Mouse (Mus musculus) liver, embryonic 16.5 days (tissue): ENCODE measurements around the gene Cyp17a1. TPM values are rescaled to one million over a fixed set of nuclear protein-coding genes. Genes with fewer than 3 reads are reported as not detected.

Experiments used
- ATAC-seq: fragments of 200-750 bp; cut with Nextera tagmentation; 2 replicates; pipeline ENCODE4 v1.8.0; 2017; ENCODE audit warnings: low read depth, mild to moderate bottlenecking, moderate number of reproducible peaks, moderate library complexity
- H3K27ac ChIP-seq: fragments of 300-500 bp; sonication (generic); 2 replicates; pipeline ENCODE4 v1.5.1; 2014; ENCODE audit warnings: mild to moderate bottlenecking, low read length
- H3K27me3 ChIP-seq: fragments of 300-500 bp; sonication (generic); 2 replicates; pipeline ENCODE4 v1.6.1; 2014; ENCODE audit warnings: low read depth, low read length, mixed read lengths; ENCODE audit not compliant: control insufficient read depth, insufficient read depth
- H3K36me3 ChIP-seq: fragments of 300-500 bp; sonication (generic); 2 replicates; pipeline ENCODE4 v1.6.1; 2014; ENCODE audit warnings: mild to moderate bottlenecking; ENCODE audit not compliant: control insufficient read depth, insufficient read depth
- H3K4me1 ChIP-seq: fragments of 300-500 bp; sonication (generic); 2 replicates; pipeline ENCODE4 v1.6.1; 2014; ENCODE audit warnings: low read depth, low read length, mixed read lengths; ENCODE audit not compliant: control insufficient read depth
- H3K4me2 ChIP-seq: fragments of 300-500 bp; sonication (generic); 2 replicates; pipeline ENCODE4 v1.6.1; 2014; ENCODE audit warnings: low read depth, low read length, mixed read lengths
- H3K4me3 ChIP-seq: fragments of 300-500 bp; sonication (generic); 2 replicates; pipeline ENCODE4 v1.5.1; 2014; ENCODE audit warnings: low read depth, mild to moderate bottlenecking, low read length
- H3K9ac ChIP-seq: fragments of 300-500 bp; sonication (generic); 2 replicates; pipeline ENCODE4 v1.6.1; 2014; ENCODE audit warnings: low read depth, low read length
- H3K9me3 ChIP-seq: fragments of 300-500 bp; sonication (generic); replicated peaks from 2 replicates; pipeline ENCODE4 v1.6.1; 2016; ENCODE audit warnings: low read length; ENCODE audit not compliant: control insufficient read depth
- WGBS: fragments of 180-500 bp; shearing (Covaris S2); extraction: QIAGEN DNeasy Blood & Tissue Kit; methylation state at CpG from one replicate; pipeline ENCODE4 v1.1.7; 2014; ENCODE audit not compliant: insufficient replicate concordance; 5-methylcytosine and 5-hydroxymethylcytosine counted together
- polyA plus RNA-seq: library from polyadenylated mRNA; unstranded; fragments of >200 nt; fragmentation: Nextera tagmentation; extraction: Ambion mirVana; gene quantifications from 2 replicates; pipeline ENCODE4 v1.2.1, GENCODE M21; 2015

The Cyp17a1 gene
- polyA plus RNA-seq, 1 experiment from 2014 or later: 2.4 TPM

DNA sequence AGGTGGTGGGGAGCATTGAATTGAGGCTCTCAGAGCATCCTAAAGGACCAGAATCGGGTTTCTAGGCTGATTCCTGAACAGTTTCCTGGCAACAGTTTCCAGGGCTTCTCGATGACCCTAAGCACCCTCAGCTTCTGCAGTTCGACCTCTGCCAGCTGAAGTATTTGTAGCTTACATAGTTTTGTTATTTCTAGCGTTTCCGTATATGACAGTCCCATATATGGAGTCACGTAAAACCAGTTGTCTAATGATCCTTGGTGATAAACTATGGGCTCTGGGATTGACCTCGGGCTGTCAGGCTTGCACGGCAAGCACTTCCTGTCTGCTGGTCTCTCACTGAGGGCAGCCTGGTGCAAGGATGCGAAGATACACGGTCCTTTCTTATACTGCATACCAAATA lies 47.5 kb downstream of the Cyp17a1 start:
- Histone ChIP-seq H3K27ac (no peak overlapping the region), H3K9me3 (no peaks in the 10 kb centered on the region), H3K4me3 (no peak overlapping the region), H3K27me3 (no peaks in the 10 kb centered on the region), H3K36me3 (no peaks in the 10 kb centered on the region), H3K4me1 (peaks cover 33% of the 10 kb centered on the region), H3K9ac (no peak overlapping the region), H3K4me2 (no peak overlapping the region)
- 66% methylated on average over 10 of the region's 10 CpGs for WGBS
- ATAC-seq: no peak

DNA sequence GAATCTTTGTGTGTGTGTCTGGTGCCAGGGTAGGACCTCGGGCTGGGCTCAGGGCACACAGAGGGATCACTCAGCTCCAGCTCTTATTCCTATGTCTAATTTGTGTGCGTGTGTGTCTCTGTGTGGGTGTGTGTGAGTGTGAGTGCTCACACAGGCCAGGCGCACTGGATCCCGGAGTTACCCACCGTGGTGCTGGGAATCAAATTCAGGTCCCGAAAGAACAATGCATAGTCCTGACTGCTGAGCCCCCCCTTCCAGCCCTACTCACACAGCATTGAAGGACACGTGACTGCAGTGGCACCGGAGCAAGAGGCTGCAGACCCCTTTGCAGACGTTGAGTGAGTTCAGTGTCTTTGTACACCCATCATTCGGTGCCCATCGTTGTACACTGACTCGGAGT lies 48.0 kb downstream of the Cyp17a1 start:
- no peaks in the 10 kb centered on the region for H3K27me3 ChIP-seq
- 83% methylated on average over 12 of the region's 12 CpGs for WGBS
- no peak for ATAC-seq
- H3K4me2 ChIP-seq: no peak overlapping the region
- no peak overlapping the region for H3K9ac ChIP-seq
- H3K9me3 ChIP-seq: no peaks in the 10 kb centered on the region
- no peak overlapping the region for H3K27ac ChIP-seq
- peaks cover 36% of the 10 kb centered on the region for H3K4me1 ChIP-seq
- no peaks in the 10 kb centered on the region for H3K36me3 ChIP-seq
- no peak overlapping the region for H3K4me3 ChIP-seq

DNA sequence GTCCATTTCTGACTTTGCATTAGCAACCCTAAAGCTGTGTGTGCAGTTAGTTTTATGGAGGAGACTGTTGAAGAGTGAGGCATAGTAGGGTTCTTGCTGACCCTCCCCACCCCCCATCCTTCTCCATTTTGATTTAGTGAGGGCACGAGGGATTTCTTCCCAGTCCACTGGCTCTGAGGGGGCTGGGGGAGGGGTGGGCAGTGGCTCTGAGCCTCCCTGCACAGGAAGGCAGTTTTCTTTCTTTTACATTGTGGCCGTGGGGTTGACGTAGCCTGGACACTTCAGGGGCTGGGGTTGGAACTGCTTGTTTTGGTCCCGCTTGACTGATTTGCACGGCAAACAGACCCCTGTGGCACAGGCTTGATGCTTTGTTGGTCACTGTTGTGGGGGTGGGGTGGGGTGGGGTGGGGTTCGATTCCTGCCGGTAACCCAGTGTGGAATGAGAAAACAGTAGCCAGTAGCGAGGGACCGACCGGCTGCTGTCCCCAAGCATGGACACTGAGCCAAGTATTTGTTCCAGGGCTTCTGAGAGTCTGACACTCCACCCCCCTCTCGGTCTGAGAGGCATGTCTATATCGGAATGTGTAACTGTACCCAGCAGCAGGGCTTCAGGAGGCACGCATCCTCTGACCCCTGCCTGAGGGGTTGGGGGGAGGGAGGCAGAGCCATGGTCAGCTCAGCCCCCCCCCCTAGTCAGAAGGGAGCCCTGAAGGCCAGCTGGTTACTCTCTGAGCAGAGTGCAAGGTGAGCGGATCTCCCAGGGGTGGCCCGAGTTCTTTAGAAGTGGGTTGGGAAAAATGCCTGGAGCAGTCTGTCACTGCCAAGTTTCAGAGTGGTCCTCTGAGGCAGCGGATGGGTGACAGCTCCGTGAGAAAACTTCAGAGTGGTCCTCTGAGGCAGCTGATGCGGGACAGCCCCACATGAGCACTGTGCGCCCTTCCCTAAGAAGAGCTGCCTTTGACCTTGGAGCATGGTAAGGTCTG lies 48.9 kb downstream of the Cyp17a1 start:
- H3K9me3 ChIP-seq: no peaks in the 10 kb centered on the region
- 63% methylated on average over 19 of the region's 19 CpGs for WGBS
- H3K36me3 ChIP-seq: no peaks in the 10 kb centered on the region
- H3K4me1 ChIP-seq: peaks cover 32% of the 10 kb centered on the region
- peak overlapping the region; percentile 10 for H3K9ac ChIP-seq
- peak overlapping the region; percentile 45 for H3K4me3 ChIP-seq
- peak overlapping the region; percentile 35 for H3K4me2 ChIP-seq
- peak; percentile 57 for ATAC-seq
- no peaks in the 10 kb centered on the region for H3K27me3 ChIP-seq
- H3K27ac ChIP-seq: peak overlapping the region; percentile 83

DNA sequence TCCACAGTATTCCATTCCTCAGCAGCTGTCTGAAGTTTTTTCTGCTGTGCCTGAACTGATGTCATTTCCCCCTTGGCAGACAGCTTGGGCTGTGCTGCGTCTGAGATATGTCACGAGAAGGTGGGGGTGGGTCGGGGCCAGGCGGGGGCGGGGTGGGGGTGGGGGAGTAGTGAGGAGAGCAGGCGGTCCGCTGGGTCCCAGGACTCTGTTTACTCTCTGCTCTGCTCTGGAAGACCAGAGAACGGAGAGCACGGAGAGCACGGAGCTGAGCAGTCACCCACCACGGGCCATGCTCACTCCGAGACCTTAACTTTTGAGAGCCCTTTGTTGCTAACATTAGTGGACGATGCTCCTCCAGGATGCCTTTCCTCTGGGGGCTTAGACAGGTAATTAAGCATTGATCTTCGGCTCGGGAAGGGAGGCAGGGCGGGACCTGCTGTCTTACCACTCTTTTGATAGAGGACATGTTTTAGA lies 49.7 kb downstream of the Cyp17a1 start:
- Histone ChIP-seq H3K27me3 (no peaks in the 10 kb centered on the region), H3K27ac (peak overlapping the region; percentile 83), H3K4me2 (peak overlapping the region; percentile 35), H3K9me3 (no peaks in the 10 kb centered on the region), H3K4me3 (peak overlapping the region; percentile 45), H3K9ac (peak overlapping the region; percentile 10), H3K36me3 (no peaks in the 10 kb centered on the region), H3K4me1 (peaks cover 28% of the 10 kb centered on the region)
- ATAC-seq: peak; percentile 76
- WGBS: 29% methylated on average over 16 of the region's 16 CpGs

DNA sequence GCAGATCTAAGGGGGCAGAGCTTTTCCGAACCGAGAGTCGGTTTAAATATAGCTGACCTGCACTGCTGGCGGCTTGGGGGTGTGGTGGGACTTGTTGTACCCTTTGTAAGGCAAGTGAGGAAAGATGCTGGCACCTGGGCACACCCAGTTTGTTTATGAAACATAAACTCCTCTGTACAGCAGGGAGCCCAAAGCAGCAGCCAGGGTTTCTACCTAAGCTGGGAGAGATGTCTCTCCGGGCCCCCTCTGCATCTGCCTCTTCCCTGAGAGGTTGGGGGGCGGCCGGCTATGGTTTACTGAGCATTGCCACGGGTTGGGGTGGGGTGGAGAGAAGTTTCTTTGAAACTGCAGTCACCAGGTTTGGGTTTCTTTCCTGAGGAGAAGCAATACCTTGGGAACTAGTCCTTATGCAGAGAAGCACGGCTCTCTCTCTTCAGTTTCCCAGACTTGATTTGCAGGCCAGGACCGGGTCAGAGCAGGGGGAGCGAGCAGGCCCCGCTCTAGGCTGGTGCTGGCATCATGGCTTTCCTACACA lies 50.2 kb downstream of the Cyp17a1 start:
- Histone ChIP-seq H3K27ac (peak overlapping the region; percentile 67), H3K4me3 (no peak overlapping the region), H3K9me3 (no peaks in the 10 kb centered on the region), H3K36me3 (no peaks in the 10 kb centered on the region), H3K4me2 (peak overlapping the region; percentile 30; the same call in 1 of the 2 replicates), H3K9ac (no peak overlapping the region), H3K4me1 (peaks cover 25% of the 10 kb centered on the region), H3K27me3 (no peaks in the 10 kb centered on the region)
- 49% methylated on average over 12 of the region's 12 CpGs for WGBS
- ATAC-seq: no peak

DNA sequence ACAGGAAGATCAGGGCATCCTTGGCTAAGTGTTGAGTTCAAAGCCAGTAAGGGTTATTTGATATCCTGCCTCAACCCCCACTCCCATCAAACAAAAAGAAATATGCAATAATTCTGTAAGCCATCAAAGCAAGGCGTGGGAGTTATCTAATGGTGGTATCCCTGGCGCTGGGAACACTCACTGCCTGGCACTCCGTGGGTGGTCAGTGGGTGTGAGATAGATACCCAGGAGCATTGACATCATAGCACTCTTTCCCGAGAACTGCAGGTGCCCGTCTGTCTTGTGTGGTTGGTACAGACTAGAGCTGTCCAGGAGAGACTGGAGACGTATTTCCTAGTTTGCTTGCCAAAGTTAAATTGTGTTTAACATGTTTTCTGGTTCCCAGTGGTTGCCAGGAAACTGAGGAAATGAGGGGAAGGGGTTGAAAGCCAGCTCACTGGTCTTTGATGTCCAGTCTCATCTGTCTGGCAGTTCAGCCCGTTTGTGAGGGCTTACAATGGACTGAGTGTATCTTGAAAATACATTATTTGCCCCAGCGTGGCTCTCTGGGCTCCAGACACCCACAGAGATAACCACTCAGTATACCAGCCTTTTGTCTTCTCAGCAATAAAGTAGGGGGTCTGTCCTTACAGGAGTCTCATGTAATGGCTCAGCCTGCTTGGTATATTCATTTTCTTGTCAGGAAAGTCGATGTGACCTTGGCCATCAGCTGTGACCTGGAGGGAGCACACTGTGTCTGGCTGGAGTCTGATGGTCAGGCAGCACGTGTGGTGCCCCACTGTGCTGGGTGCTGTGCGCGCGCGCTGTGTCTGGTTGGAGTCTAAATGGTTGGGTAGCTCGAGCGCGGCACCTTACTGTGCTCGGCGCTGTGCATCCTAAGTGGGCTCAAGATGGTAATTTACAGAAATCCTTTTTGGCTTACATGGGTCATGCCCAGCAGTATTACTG lies 51.5 kb downstream of the Cyp17a1 start:
- no peak for ATAC-seq
- no peak overlapping the region for H3K4me3 ChIP-seq
- no peak overlapping the region for H3K9ac ChIP-seq
- 71% methylated on average over 19 of the region's 19 CpGs for WGBS
- no peaks in the 10 kb centered on the region for H3K9me3 ChIP-seq
- H3K4me2 ChIP-seq: no peak overlapping the region
- peaks cover 25% of the 10 kb centered on the region for H3K4me1 ChIP-seq
- H3K27ac ChIP-seq: no peak overlapping the region
- H3K36me3 ChIP-seq: no peaks in the 10 kb centered on the region
- H3K27me3 ChIP-seq: no peaks in the 10 kb centered on the region

DNA sequence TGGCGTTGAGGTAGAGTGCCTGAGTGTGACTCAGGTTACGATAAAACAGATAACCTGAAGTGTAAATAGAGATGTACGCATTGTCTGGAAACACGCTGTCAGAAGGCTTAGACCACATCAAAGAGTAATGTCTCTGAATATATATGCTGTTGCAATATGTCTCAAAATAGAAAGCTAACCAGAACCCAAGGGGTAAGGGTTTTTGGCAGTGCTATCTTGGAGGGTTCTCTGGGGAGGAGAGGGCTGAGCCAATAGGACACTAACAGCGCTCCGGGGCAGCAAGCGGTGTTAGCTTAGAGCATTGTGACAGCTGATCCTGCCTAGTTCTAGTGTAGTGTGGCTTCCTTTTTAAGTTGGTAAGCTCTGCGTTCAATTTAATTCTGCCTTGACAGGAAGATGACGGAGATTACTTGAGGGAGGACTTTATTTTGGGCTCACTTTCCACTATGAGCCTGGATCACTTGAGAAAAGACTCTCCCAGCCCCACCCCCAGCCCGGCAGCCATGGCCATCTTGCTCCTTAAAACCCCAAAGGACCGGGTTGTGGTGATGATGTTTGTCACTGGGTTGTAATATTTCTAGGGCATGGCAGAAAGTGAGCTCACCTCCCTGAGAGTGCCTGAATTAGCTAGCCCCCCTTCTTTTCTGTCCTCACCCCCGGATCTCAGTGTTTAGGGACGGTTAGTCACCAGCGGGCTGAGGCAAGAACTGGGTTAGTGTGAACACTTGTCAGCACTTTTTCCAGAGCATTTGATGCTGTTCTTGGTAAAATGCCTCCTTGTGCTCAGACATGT lies 52.8 kb downstream of the Cyp17a1 start:
- no peak overlapping the region for H3K9ac ChIP-seq
- H3K4me2 ChIP-seq: no peak overlapping the region
- ATAC-seq: no peak
- H3K27me3 ChIP-seq: no peaks in the 10 kb centered on the region
- no peak overlapping the region for H3K4me3 ChIP-seq
- peaks cover 25% of the 10 kb centered on the region for H3K4me1 ChIP-seq
- H3K27ac ChIP-seq: no peak overlapping the region
- H3K36me3 ChIP-seq: no peaks in the 10 kb centered on the region
- H3K9me3 ChIP-seq: no peaks in the 10 kb centered on the region
- WGBS: 73% methylated on average over 14 of the region's 14 CpGs

DNA sequence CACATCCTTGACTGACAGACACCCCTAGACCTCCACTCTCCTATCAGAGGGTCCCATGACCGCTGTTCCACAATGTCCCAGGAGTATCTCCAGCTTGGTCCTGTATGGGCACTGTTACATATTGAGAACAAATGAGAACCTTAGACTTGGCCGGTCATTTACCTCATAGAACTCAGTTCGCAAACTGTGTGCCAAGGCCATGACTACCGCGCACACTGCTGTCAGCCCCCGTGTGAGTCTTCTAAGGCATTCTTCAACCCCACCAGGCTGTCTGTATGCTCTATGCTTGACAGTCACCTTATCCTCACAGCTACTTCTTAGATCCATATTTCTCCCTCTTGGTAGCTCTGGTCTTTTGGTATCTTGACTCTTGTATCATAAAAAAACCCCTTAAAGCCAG lies 53.5 kb downstream of the Cyp17a1 start:
- H3K36me3 ChIP-seq: no peaks in the 10 kb centered on the region
- no peak overlapping the region for H3K4me3 ChIP-seq
- no peak overlapping the region for H3K27ac ChIP-seq
- H3K9ac ChIP-seq: no peak overlapping the region
- ATAC-seq: no peak
- 87% methylated on average over 6 of the region's 6 CpGs for WGBS
- peaks cover 25% of the 10 kb centered on the region for H3K4me1 ChIP-seq
- H3K4me2 ChIP-seq: no peak overlapping the region
- H3K27me3 ChIP-seq: no peaks in the 10 kb centered on the region
- H3K9me3 ChIP-seq: no peaks in the 10 kb centered on the region
